Mouse (Mus musculus): ENCODE results near the gene Fut11. TPM values are rescaled to one million over a fixed set of nuclear protein-coding genes. Genes with fewer than 3 reads are reported as not detected.

Fut11 gene
- total and polyA plus RNA-seq, 3 experiments: 0.69 to 1.8 TPM; not detected in 1

DNA sequence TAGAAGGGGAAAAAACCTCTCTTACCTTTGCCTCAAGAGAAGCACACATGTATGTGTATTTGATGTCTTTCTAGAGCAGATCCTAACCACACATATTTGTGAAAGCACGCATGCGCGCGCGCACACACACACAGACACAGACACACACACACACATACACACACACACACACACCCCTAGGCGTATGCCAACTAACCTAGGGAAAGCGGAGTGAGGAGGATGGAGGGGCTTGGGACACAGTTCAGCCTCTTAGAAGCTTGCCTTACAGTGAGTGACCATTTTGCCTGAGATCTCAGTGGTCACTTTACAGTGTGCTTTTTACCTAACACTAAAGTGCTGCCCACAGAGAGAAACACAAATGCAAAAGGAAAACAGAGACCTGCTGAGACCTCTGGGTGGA is 35.1 kb upstream of the Fut11 start:
- peaks cover 0 to 15% of the 10 kb centered on the region in 2 experiments; a peak in 2 of 4 replicates for H3K4me1 ChIP-seq (ENCODE audit: control insufficient read depth in 1 of 2, insufficient read depth in 2 of 2, low read length in 2 of 2)
- H3K27me3 ChIP-seq (ENCODE audit: control insufficient read depth in 1 of 2, insufficient read depth in 2 of 2, low read length in 2 of 2): peaks cover 0 to 12% of the 10 kb centered on the region in 2 experiments; a peak in 1 of 4 replicates
- TF ChIP-seq ELF1 (IDR thresholded peaks at IDR 0.05; ENCODE audit: low read depth, low read length): no peak
- no peak for TF ChIP-seq CHD2 (IDR thresholded peaks at IDR 0.05; ENCODE audit: low read length)
- no peak for TF ChIP-seq RAD21 (IDR thresholded peaks at IDR 0.05; ENCODE audit: low read depth, low read length)
- TF ChIP-seq NRF1 (IDR thresholded peaks at IDR 0.05; ENCODE audit: insufficient read depth, low read depth, low read length, poor library complexity, severe bottlenecking): no peak
- TF ChIP-seq MAZ (IDR thresholded peaks at IDR 0.05; ENCODE audit: low read depth, low read length): no peak
- TF ChIP-seq MAFK (IDR thresholded peaks at IDR 0.05; ENCODE audit: borderline replicate concordance, low read depth, low read length): no peak
- no peak for TF ChIP-seq TBP (IDR thresholded peaks at IDR 0.05; ENCODE audit: low read depth, low read length)
- TF ChIP-seq USF1 (IDR thresholded peaks at IDR 0.05; ENCODE audit: low read depth, low read length): no peak
- TF ChIP-seq USF2 (IDR thresholded peaks at IDR 0.05; ENCODE audit: borderline replicate concordance in 1 of 2, insufficient read depth in 1 of 2, low read depth in 1 of 2, low read length in 2 of 2): no peak
- no peak for TF ChIP-seq MYB (IDR thresholded peaks at IDR 0.05; ENCODE audit: low read depth, low read length)
- TF ChIP-seq SMC3 (IDR thresholded peaks at IDR 0.05; ENCODE audit: low read depth, low read length): no peak
- TF ChIP-seq ZMIZ1 (IDR thresholded peaks at IDR 0.05; ENCODE audit: low read depth, low read length): no peak
- TF ChIP-seq KAT2A (conservative IDR thresholded peaks at IDR 0.05; ENCODE audit: low read depth, low read length): no peak
- no peaks in the 10 kb centered on the region for H3K36me3 ChIP-seq (ENCODE audit: control insufficient read depth in 1 of 2, insufficient read depth in 2 of 2, low read length in 2 of 2)
- no peak overlapping the region for H3K9ac ChIP-seq (ENCODE audit: control insufficient read depth, low read depth, low read length, poor library complexity, severe bottlenecking)
- no peak for DNase-seq (ENCODE audit: low read depth, low spot score)
- H3K79me2 ChIP-seq (ENCODE audit: control insufficient read depth, insufficient read depth, low read length, poor library complexity): no peaks in the 10 kb centered on the region
- H3K9me3 ChIP-seq (replicated peaks; ENCODE audit: insufficient read depth, low read length): no peaks in the 10 kb centered on the region
- H3K4me3 ChIP-seq (ENCODE audit: control insufficient read depth in 1 of 2, insufficient read depth in 1 of 2, low read depth in 2 of 2, low read length in 2 of 2): no peak overlapping the region
- H3K27ac ChIP-seq (ENCODE audit: control insufficient read depth, low read depth, low read length): no peak overlapping the region

DNA sequence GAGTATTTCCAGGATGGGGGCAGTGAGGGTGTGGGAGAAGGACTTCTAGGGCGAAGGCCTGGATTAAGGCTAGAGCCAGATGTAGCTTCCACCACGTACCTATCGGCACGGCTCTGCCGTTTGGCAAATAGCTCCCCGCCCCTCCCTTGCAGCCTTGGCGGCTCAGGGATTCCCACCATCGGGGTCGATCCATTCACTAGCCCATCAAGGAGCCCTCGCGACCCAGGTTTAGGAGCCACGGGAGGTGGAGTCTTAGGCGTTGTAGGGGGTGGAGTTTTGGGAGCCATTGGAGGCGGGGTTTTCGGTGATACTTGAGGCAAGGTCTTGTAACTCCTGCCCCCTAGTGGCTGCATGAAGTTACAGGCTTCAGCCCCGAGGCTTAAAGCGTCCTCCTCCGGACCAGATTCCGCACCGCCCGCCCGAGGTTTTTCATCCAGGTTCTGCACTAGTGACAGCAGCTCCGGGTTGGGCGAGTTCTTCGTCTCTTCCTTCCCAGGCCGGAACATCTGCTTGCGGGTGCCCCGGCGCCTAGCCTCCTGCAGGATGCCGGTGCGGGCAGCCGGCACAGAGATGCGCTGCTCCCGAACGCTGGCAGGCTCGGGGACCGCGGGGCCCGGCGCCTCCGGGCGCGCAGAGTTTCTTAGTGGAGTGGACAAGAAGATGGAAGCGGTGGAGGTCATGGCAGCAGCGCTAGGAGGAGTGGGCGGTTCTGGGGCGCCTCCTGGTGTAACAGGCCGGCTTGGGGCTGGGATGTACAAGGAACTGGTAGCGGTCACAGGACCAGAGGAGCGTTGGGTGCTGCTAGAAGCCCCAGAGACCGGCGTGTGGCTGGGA is 33.7 kb upstream of the Fut11 start:
- H3K27me3 ChIP-seq (ENCODE audit: control insufficient read depth in 1 of 2, insufficient read depth in 2 of 2, low read length in 2 of 2): peaks cover 0 to 15% of the 10 kb centered on the region in 2 experiments; a peak in 1 of 4 replicates
- TF ChIP-seq MYB (IDR thresholded peaks at IDR 0.05; ENCODE audit: low read depth, low read length) (no peak), GATA1 (IDR thresholded peaks at IDR 0.05; ENCODE audit: low read depth, low read length) (no peak), NELFE (IDR thresholded peaks at IDR 0.05; ENCODE audit: low read depth, low read length) (peak; percentile 57), ELF1 (IDR thresholded peaks at IDR 0.05; ENCODE audit: low read depth, low read length) (no peak), GABPA (IDR thresholded peaks at IDR 0.05; ENCODE audit: low read depth, low read length) (no peak), MEF2A (IDR thresholded peaks at IDR 0.05; ENCODE audit: extremely low read depth, insufficient replicate concordance, low read depth, low read length, poor library complexity, severe bottlenecking) (no peak), CTCF (IDR thresholded peaks at IDR 0.05 in 2 of 3, conservative IDR thresholded peaks at IDR 0.05 in 1 of 3; ENCODE audit: control insufficient read depth in 1 of 3, insufficient read depth in 1 of 3, low read depth in 2 of 3, low read length in 3 of 3, poor library complexity in 1 of 3, severe bottlenecking in 1 of 3) (peak; percentile 69 to 94 (median 87)), CHD2 (IDR thresholded peaks at IDR 0.05; ENCODE audit: low read length) (no peak), ZMIZ1 (IDR thresholded peaks at IDR 0.05; ENCODE audit: low read depth, low read length) (no peak; the same call in 1 of the 2 replicates), TBP (IDR thresholded peaks at IDR 0.05; ENCODE audit: low read depth, low read length) (0 out of 2 replicates have a peak, but pooled peaks have one; percentile 45), POLR2AphosphoS2 (IDR thresholded peaks at IDR 0.05; ENCODE audit: low read length) (peak; percentile 32; the same call in 1 of the 2 replicates), ZNF384 (IDR thresholded peaks at IDR 0.05; ENCODE audit: low read depth, low read length) (no peak), SMC3 (IDR thresholded peaks at IDR 0.05; ENCODE audit: low read depth, low read length) (peak; percentile 83), NRF1 (IDR thresholded peaks at IDR 0.05; ENCODE audit: insufficient read depth, low read depth, low read length, poor library complexity, severe bottlenecking) (no peak), EP300 (IDR thresholded peaks at IDR 0.05; ENCODE audit: low read depth in 1 of 2, low read length in 2 of 2) (no peak), MAFK (IDR thresholded peaks at IDR 0.05; ENCODE audit: borderline replicate concordance, low read depth, low read length) (no peak), TCF12 (IDR thresholded peaks at IDR 0.05; ENCODE audit: low read depth, low read length) (no peak), SIN3A (IDR thresholded peaks at IDR 0.05; ENCODE audit: low read length) (peak; percentile 57; the same call in 1 of the 2 replicates), ZC3H11A (IDR thresholded peaks at IDR 0.05; ENCODE audit: low read depth, low read length) (peak; percentile 77), TAL1 (IDR thresholded peaks at IDR 0.05; ENCODE audit: low read length) (no peak), MXI1 (IDR thresholded peaks at IDR 0.05; ENCODE audit: low read depth, low read length) (peak; percentile 22; the same call in 1 of the 2 replicates), BHLHE40 (IDR thresholded peaks at IDR 0.05; ENCODE audit: borderline replicate concordance, low read depth, low read length) (no peak), MAZ (IDR thresholded peaks at IDR 0.05; ENCODE audit: low read depth, low read length) (no peak)

More for the DNA sequence above, 33.7 kb upstream of the Fut11 start:
- peaks cover 0 to 9% of the 10 kb centered on the region in 2 experiments; a peak in 2 of 4 replicates for H3K4me1 ChIP-seq (ENCODE audit: control insufficient read depth in 1 of 2, insufficient read depth in 2 of 2, low read length in 2 of 2)
- no peak overlapping the region for H3K27ac ChIP-seq (ENCODE audit: control insufficient read depth, low read depth, low read length)
- no peaks in the 10 kb centered on the region for H3K79me2 ChIP-seq (ENCODE audit: control insufficient read depth, insufficient read depth, low read length, poor library complexity)
- H3K36me3 ChIP-seq (ENCODE audit: control insufficient read depth in 1 of 2, insufficient read depth in 2 of 2, low read length in 2 of 2): no peaks in the 10 kb centered on the region
- peak overlapping the region; percentile 75 to 94 for H3K4me3 ChIP-seq (ENCODE audit: control insufficient read depth in 1 of 2, insufficient read depth in 1 of 2, low read depth in 2 of 2, low read length in 2 of 2)
- H3K9ac ChIP-seq (ENCODE audit: control insufficient read depth, low read depth, low read length, poor library complexity, severe bottlenecking): peak overlapping the region; percentile 71
- peak; percentile 98 for DNase-seq (ENCODE audit: low read depth, low spot score)
- no peaks in the 10 kb centered on the region for H3K9me3 ChIP-seq (replicated peaks; ENCODE audit: insufficient read depth, low read length)

Data from MEL (cell line).